Mouse (Mus musculus): Measurements from ENCODE around the gene Eif2ak4.
A peak's percentile ranks its signal among the peaks of the same experiment; 100 is the strongest.

Gene Eif2ak4

GRCm38 (mm10) chr2:118466601-118467000, 78.2 kb downstream of the Eif2ak4 start:
- DNase-seq = no peak

GRCm38 (mm10) chr2:118468354-118468753, 79.9 kb downstream of the Eif2ak4 start:
- no peak for DNase-seq

- no peak for DNase-seq
These were observed 90.6 kb downstream of the Eif2ak4 start for GRCm38 (mm10) chr2:118478833-118479549.

DNA sequence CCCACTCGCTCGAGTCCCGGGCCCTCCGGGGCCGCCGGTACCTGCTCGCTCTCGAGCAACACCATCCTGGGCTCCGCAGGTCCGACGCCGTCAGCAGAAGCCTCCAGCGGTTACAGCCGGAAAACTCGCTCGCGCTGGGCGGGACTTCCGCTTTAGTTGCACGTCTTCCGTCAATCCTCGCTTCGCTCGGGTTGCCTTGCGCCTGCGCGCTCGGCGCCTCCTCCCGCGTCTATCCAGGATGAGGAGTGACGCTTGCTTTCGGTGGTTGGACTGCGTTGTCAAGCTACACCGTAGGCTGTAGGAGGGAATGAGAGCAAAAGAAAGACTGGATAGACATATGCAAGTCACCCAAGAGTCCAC, 91.1 kb downstream of the Eif2ak4 start, which contains the start of gene Srp14:
Gene Srp14 (minus strand): TSS at position 162 of the 360 bp plus-strand sequence.
- DNase-seq = peak; percentile 95

GRCm38 (mm10) chr2:118480886-118481285, 92.5 kb downstream of the Eif2ak4 start:
- DNase-seq = no peak

- no peak for DNase-seq
These were observed 94.6 kb downstream of the Eif2ak4 start for GRCm38 (mm10) chr2:118483032-118483431.

DNA sequence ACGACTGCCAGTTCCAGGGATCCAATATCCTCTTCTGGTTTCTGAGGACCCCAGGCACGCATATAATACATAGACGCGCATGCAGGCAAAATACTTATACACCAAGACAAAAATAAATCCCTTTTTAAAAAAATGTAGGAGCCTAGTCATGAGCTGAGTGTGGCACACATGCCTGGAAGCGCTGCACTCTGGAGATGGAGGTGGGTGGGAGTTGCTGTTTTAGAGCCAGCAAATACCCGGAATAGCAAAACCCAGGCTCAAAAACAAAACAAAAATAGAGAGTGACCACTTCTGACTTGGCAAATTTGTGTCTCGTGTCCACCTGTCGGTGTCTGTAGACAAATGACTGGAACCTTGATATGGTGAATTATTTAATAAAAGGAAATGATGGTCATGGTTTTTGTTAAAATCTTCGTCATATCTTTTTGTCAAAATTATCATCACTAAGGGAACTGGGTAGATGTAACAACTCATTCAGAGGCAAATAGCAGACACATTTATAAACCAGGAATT, 96.0 kb downstream of the Eif2ak4 start:
- DNase-seq = no peak

DNA sequence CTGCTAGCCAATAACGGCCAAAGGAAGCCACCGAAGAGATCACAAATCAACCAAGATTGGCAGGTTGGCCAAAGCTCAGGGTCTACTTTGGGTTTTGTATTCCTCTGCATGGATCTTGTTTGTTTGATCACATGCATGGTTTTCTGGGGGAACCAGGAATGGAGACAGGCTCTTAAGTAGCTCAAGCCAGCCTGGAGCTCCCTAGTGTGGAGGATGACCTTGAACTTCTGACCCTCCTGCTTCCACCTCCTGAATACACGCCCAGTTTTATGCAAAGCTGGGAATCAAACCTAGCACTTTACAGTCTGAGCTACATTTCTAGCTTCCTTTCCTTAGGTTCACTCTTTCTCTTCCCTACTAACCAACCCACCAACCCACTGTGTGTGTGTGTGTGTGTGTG, 97.0 kb downstream of the Eif2ak4 start:
- no peak for DNase-seq

GRCm38 (mm10) chr2:118486933-118487332, 98.5 kb downstream of the Eif2ak4 start:
- peak; percentile 91 for DNase-seq

GRCm38 (mm10) chr2:118487806-118488205, 99.4 kb downstream of the Eif2ak4 start:
- peak; percentile 67 for DNase-seq

GRCm38 (mm10) chr2:118490241-118491091, 102.0 kb downstream of the Eif2ak4 start:
- DNase-seq = peak; percentile 89

DNA sequence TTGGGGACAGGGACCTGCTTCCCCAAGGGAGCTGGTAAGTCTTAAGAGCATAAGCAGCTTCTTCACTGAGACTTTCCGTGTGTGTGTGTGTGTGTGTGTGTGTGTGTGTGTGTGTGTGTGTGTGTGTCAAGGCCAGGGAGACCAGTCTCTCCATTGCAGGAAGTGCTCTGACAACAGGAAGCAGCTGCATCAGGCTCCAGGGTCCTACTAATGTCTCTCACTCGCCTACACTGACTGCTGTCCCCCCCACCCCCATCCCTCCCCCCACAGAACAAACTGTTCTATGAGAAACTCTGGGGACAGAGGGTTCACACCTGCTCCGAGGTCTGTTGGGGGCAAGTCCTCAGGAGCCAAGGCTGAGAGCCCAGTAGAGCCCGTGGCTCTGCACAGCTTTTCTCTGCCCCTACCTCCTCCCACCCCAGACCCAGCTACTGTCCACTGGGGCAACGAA, 102.9 kb downstream of the Eif2ak4 start:
- peak; percentile 56 for DNase-seq

- DNase-seq = no peak
These were observed 103.5 kb downstream of the Eif2ak4 start for GRCm38 (mm10) chr2:118491741-118492395.

DNA sequence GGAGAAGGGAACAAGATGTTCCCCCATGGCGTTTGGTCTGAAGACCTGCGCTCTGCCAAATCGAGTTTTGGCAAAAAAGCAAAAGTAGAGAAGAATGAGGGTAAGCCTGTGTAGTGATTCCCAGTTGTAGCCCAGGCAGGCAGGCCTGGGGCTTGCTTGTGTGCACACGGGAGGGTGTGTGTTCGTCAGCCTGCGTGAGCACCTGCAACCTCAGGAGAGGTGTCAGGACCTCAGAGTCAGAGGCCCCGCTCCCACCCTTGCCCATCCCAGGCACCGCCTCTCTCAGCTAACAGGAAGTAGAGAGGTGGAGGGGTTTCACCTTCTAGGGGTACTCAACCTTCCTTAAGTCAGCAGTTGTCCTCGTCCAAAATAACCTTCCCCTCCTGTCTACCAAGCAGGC, 106.6 kb downstream of the Eif2ak4 start:
- no peak for DNase-seq

DNA sequence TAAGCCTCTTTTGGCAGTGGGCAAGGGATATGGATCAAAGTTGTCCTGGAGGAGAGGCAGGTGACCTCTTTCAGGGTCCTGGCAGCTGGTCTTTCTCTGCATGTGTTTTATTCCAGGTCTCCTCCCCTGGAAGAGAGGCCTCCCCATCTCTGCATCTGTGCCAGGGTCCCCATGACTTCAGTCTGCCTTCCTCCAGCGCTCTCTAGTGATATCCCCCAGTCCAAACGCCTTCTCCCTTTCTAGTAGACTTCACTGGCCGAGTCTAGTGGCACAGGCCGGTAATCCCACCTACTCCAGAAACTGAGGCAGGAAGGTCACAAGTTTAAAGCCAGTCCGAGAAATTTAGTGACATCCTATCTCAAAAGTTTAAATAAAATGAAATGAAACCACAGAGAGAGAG, 109.5 kb downstream of the Eif2ak4 start:
- DNase-seq = no peak

GRCm38 (mm10) chr2:118498476-118498875, 110.1 kb downstream of the Eif2ak4 start:
- no peak for DNase-seq

DNA sequence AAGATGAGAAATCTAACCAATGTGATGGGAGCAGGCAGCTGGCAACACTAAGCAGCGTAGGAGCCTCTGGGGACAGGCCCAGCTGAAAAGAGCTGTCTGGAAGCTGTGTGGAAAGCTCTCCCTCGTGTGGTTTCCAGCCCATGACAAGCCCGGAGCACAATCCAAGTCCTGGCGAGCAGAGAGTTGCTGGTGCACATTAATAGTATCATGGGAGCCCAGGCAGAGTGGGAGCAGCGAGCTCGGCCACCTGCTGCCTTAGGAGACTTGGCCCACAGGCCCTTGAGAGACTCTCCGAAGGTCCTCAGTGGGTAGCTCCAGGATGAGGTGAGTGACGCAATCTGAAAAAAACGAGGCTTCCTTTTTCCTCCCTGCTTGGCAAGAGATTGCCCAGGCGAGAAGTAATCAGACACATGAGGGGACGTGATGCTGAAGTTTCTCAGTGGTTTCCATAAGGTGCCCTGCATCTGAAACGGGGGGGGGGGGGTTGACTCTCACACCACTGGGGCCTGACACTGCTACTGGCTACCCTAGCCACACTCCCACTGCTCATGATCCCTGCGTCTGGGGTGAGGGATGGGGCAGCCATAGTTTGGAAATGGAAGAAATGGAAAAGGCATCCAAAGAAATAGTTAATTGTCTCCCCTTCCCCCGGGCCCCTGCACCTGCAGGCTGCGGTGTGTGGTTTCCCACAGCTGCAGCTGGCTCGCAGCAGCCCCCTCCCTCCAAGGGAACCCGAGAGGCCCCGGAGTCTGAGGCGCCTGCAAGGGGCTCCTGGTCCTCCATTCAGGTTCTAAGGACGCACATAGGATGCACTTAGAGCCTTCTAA, 110.9 kb downstream of the Eif2ak4 start:
- no peak for DNase-seq

- DNase-seq = no peak
These were observed 111.8 kb downstream of the Eif2ak4 start for GRCm38 (mm10) chr2:118500191-118500590.

DNA sequence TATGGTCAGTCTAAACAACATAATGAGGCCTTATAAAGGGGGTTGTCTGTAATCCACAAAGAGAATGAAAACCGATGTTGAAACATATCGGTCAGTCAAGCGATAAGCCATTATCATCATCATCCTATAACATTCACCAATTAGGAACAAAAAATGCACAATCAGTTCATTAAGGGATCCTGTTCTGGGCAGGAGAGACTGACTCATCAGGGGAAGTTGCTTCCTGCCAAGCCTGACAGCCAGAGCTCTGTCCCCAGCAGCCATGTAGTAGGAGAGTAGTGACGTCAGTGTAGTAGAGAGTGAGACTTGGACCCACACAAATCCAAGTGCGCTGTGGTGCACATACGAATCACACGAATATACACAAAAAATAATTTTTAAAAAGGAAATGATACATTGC, 118.7 kb downstream of the Eif2ak4 start:
- DNase-seq = no peak

DNA sequence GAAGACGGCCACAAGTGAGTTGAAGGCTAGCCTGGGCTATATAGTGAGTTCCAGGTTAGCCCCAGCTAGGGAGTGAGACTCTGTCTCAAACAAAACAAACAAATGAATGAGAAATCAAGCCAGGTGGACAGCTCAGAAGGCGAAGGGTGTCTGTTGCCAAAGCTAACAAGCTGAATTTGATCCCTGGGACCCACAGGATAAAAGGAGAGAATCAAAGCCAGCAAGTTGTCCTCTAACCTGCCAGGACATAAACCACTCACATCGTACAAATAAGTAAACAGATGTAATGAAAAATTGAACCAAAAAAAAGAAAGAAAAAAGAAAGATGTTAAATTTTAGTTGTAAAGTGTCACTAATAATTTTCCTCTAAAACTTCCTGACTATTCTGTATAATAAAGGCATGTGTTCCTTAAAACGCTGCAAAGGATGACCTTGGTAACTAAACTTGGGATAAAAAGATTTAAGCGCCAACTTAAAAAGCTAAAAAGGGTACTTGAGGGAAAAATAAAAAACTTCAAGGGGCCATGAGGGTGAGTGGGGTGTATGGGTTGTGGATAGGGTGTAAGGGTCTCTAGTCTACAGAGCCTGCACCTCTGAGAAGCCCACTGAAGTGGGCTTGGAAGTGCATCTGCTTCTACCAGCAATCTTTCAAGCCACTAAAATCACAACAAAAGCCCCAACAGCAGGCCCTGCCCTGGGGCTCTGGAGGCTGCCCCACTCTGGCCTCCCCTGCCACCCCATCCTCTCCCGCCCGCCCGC, 121.4 kb downstream of the Eif2ak4 start:
- no peak for DNase-seq
